Mouse (Mus musculus): ENCODE results near the gene Ugt1a6a. TPM values are rescaled to one million over a fixed set of nuclear protein-coding genes. Genes with fewer than 3 reads are reported as not detected.
"Not testable (repeated sequence)": the region's sequence is repeated elsewhere in the genome, so short reads cannot be mapped to it uniquely, and the experiment has no call there.

Gene Ugt1a6a
- polyA plus RNA-seq, 1 experiment from 2014 or later, result 1.1 TPM

- no peak for ATAC-seq (ENCODE audit: insufficient number of reproducible peaks, insufficient read depth, low FRiP score, low TSS enrichment)
- 83% methylated on average over 3 of the region's 3 CpGs for WGBS
- H3K4me2 ChIP-seq (replicated peaks), result no peak overlapping the region
- no peaks in the 10 kb centered on the region for H3K36me3 ChIP-seq
- H3K27me3 ChIP-seq, result no peaks in the 10 kb centered on the region
- no peak overlapping the region for H3K27ac ChIP-seq
- no peak overlapping the region for H3K4me3 ChIP-seq
- no peaks in the 10 kb centered on the region for H3K9me3 ChIP-seq
- peaks cover 7% of the 10 kb centered on the region; the same call in 1 of the 2 replicates for H3K4me1 ChIP-seq
- no peak overlapping the region for H3K9ac ChIP-seq
Measured at GRCm38 (mm10) chr1:88137264-88137663, 2.7 kb downstream of the Ugt1a6a start.

GRCm38 (mm10) chr1:88138145-88138544 is 3.5 kb downstream of the Ugt1a6a start:
- no peak for ATAC-seq (ENCODE audit: insufficient number of reproducible peaks, insufficient read depth, low FRiP score, low TSS enrichment)
- WGBS, result 91% methylated on average over 1 of the region's 1 CpGs
- no peaks in the 10 kb centered on the region for H3K9me3 ChIP-seq
- H3K4me3 ChIP-seq, result no peak overlapping the region
- peaks cover 7% of the 10 kb centered on the region; the same call in 1 of the 2 replicates for H3K4me1 ChIP-seq
- H3K4me2 ChIP-seq (replicated peaks), result no peak overlapping the region
- no peak overlapping the region for H3K27ac ChIP-seq
- no peaks in the 10 kb centered on the region for H3K27me3 ChIP-seq
- H3K36me3 ChIP-seq, result no peaks in the 10 kb centered on the region
- no peak overlapping the region for H3K9ac ChIP-seq

- H3K27ac ChIP-seq; ATAC-seq (ENCODE audit: insufficient number of reproducible peaks, insufficient read depth, low FRiP score, low TSS enrichment); H3K4me2 ChIP-seq (replicated peaks); H3K4me3 ChIP-seq; H3K9me3 ChIP-seq; H3K36me3 ChIP-seq; H3K27me3 ChIP-seq; H3K4me1 ChIP-seq; H3K9ac ChIP-seq: not testable (repeated sequence)
- WGBS, result 61% methylated on average over 1 of the region's 1 CpGs
Measured at GRCm38 (mm10) chr1:88140492-88140891, 5.9 kb downstream of the Ugt1a6a start.

GRCm38 (mm10) chr1:88143966-88144675 is 9.5 kb downstream of the Ugt1a6a start:
- H3K9me3 ChIP-seq; H3K27me3 ChIP-seq; H3K36me3 ChIP-seq; ATAC-seq (ENCODE audit: insufficient number of reproducible peaks, insufficient read depth, low FRiP score, low TSS enrichment); H3K9ac ChIP-seq; H3K4me1 ChIP-seq; H3K4me3 ChIP-seq; H3K27ac ChIP-seq; H3K4me2 ChIP-seq (replicated peaks): not testable (repeated sequence)
- 3% methylated on average over 5 of the region's 5 CpGs for WGBS

DNA sequence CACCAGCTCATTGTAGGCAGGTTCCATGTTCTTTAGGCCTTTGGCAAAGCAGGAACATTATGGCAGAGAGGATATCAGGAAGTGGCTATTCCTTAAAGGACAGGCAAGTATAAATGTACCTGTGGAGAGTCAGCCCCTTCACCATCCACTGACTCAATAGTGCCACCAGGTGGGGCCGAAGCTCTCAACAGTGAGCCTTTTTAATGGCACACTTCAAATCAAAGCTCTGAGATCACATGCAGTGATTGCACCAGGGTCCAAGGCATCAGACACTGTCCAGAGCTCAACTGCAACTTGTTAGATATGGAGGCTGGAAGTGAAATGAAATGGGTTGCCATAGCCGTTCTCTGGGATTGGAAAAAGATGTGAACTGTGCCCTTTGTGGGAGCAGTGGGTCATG is 10.7 kb downstream of the Ugt1a6a start:
- H3K4me3 ChIP-seq; H3K9me3 ChIP-seq; H3K27ac ChIP-seq; H3K4me1 ChIP-seq; H3K27me3 ChIP-seq; H3K36me3 ChIP-seq; ATAC-seq (ENCODE audit: insufficient number of reproducible peaks, insufficient read depth, low FRiP score, low TSS enrichment); H3K4me2 ChIP-seq (replicated peaks); H3K9ac ChIP-seq: not testable (repeated sequence)
- WGBS, result 58% methylated on average over 2 of the region's 2 CpGs

DNA sequence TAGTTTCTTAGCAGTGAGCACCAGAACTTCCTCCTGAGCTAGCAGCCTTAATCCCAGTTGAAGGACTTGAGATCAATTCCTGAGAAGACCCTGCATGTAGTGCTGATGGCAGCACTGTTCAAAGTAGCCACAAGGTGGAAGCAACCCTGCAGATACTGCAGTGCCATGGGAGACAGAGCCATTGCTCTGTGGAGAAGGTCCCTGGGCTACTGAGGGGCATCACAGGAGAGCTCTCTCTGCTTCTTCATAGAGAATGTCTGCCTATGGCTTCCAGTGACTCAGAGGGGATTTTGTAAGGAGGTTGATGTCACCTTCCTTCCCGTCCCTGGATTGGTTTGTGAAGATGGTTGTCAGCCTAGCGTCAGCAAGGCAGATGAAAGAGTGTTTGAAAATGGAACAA is 15.5 kb downstream of the Ugt1a6a start:
- H3K9me3 ChIP-seq; H3K4me1 ChIP-seq; H3K4me2 ChIP-seq (replicated peaks); H3K27me3 ChIP-seq; H3K27ac ChIP-seq; H3K36me3 ChIP-seq; H3K4me3 ChIP-seq; H3K9ac ChIP-seq; ATAC-seq (ENCODE audit: insufficient number of reproducible peaks, insufficient read depth, low FRiP score, low TSS enrichment): not testable (repeated sequence)
- WGBS, result 83% methylated on average over 2 of the region's 2 CpGs

DNA sequence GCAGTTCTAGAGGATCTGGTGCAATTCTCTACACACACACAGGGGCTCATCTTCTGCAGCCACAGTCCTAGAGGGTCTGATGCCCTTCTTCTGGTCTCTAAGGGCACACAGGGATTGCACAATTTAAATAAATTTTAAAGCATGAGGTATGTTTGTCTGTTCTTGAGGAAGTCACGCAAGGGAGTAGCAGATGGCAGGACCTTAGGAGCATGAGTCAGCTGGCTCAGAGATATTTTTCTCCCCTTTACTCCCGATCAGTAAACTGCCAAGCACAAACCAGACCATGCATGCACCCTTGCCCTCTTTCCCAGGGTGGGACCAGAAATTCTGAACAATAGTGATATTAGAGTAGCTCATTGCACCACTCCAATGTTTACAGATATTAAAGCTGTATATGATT is 23.8 kb downstream of the Ugt1a6a start:
- 74% methylated on average over 2 of the region's 2 CpGs for WGBS

GRCm38 (mm10) chr1:88165711-88166110 is 31.1 kb downstream of the Ugt1a6a start, which contains the start of gene Ugt1a5:
Gene Ugt1a5, plus strand, starts transcription at chr1:88166012.
- Histone ChIP-seq H3K4me1 (no peaks in the 10 kb centered on the region), H3K4me2 (replicated peaks) (no peak within 1 kb of the TSS), H3K9ac (no peak within 1 kb of the TSS), H3K27ac (no peak within 1 kb of the TSS), H3K4me3 (no peak within 1 kb of the TSS), H3K36me3 (no peaks in the 10 kb centered on the region), H3K27me3 (no peaks in the 10 kb centered on the region), H3K9me3 (no peaks in the 10 kb centered on the region)
- WGBS, result 77% methylated on average over 5 of the region's 5 CpGs
- no peak for ATAC-seq (ENCODE audit: insufficient number of reproducible peaks, insufficient read depth, low FRiP score, low TSS enrichment)

More for the DNA sequence above, 23.8 kb downstream of the Ugt1a6a start:
- Histone ChIP-seq H3K27ac (no peak overlapping the region), H3K4me2 (replicated peaks) (no peak overlapping the region), H3K27me3 (no peaks in the 10 kb centered on the region), H3K9ac (no peak overlapping the region), H3K36me3 (no peaks in the 10 kb centered on the region), H3K9me3 (no peaks in the 10 kb centered on the region), H3K4me3 (no peak overlapping the region), H3K4me1 (no peaks in the 10 kb centered on the region)
- no peak for ATAC-seq (ENCODE audit: insufficient number of reproducible peaks, insufficient read depth, low FRiP score, low TSS enrichment)

GRCm38 (mm10) chr1:88172190-88172589 is 37.6 kb downstream of the Ugt1a6a start:
- H3K27ac ChIP-seq; H3K4me2 ChIP-seq (replicated peaks); H3K9me3 ChIP-seq; H3K4me1 ChIP-seq; ATAC-seq (ENCODE audit: insufficient number of reproducible peaks, insufficient read depth, low FRiP score, low TSS enrichment); H3K36me3 ChIP-seq; H3K27me3 ChIP-seq; H3K9ac ChIP-seq; H3K4me3 ChIP-seq: not testable (repeated sequence)
- 78% methylated on average over 7 of the region's 7 CpGs for WGBS

DNA sequence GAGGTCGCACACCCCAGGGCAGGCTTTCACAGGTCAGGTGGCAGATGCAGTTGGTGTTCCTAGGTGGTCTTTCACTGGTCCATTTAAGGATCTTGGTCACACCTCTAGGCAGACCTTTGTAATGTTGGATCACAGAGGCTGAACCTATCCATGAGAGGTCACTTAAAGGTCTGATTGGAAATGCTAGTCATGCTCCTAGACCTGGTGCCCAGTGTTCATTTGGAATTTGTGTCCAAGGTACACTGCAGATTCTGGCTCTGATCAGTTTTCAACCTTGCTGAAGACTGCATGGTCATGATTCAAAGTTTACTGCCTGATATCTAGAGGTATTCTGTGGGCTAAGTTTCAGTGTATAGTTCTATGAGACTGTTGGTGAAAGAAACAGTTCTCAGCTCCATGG is 45.0 kb downstream of the Ugt1a6a start:
- WGBS, result 92% methylated on average over 1 of the region's 1 CpGs

GRCm38 (mm10) chr1:88186325-88186935 is 51.8 kb downstream of the Ugt1a6a start:
- Histone ChIP-seq H3K27ac (no peak overlapping the region), H3K4me2 (replicated peaks) (no peak overlapping the region), H3K4me1 (no peaks in the 10 kb centered on the region), H3K27me3 (no peaks in the 10 kb centered on the region), H3K9ac (no peak overlapping the region), H3K36me3 (no peaks in the 10 kb centered on the region), H3K9me3 (no peaks in the 10 kb centered on the region), H3K4me3 (no peak overlapping the region)
- WGBS, result 87% methylated on average over 5 of the region's 5 CpGs
- no peak for ATAC-seq (ENCODE audit: insufficient number of reproducible peaks, insufficient read depth, low FRiP score, low TSS enrichment)

More for the DNA sequence above, 45.0 kb downstream of the Ugt1a6a start:
- H3K9ac ChIP-seq, result no peak overlapping the region
- H3K4me2 ChIP-seq (replicated peaks), result no peak overlapping the region
- no peak overlapping the region for H3K4me3 ChIP-seq
- H3K4me1 ChIP-seq, result no peaks in the 10 kb centered on the region
- H3K36me3 ChIP-seq, result no peaks in the 10 kb centered on the region
- no peaks in the 10 kb centered on the region for H3K27me3 ChIP-seq
- peaks cover 6% of the 10 kb centered on the region; the same call in 1 of the 2 replicates for H3K9me3 ChIP-seq
- no peak overlapping the region for H3K27ac ChIP-seq
- no peak for ATAC-seq (ENCODE audit: insufficient number of reproducible peaks, insufficient read depth, low FRiP score, low TSS enrichment)

- Histone ChIP-seq H3K4me2 (replicated peaks) (no peak overlapping the region), H3K4me1 (no peaks in the 10 kb centered on the region), H3K27ac (no peak overlapping the region), H3K9ac (no peak overlapping the region), H3K9me3 (no peaks in the 10 kb centered on the region), H3K4me3 (no peak overlapping the region), H3K36me3 (no peaks in the 10 kb centered on the region), H3K27me3 (no peaks in the 10 kb centered on the region)
- no peak for ATAC-seq (ENCODE audit: insufficient number of reproducible peaks, insufficient read depth, low FRiP score, low TSS enrichment)
- 68% methylated on average over 3 of the region's 3 CpGs for WGBS
Measured at GRCm38 (mm10) chr1:88192136-88192535, 57.5 kb downstream of the Ugt1a6a start.

Data from embryonic facial prominence, embryonic 12.5 days (tissue).